Mouse (Mus musculus): ENCODE measurements around the gene Kifc1. TPM values are rescaled to one million over a fixed set of nuclear protein-coding genes. Genes with fewer than 3 reads are reported as not detected.

Gene Kifc1
- polyA plus RNA-seq (2012; rRNA removed): 1.2 and 3.0 TPM in 2 replicates

GRCm38 (mm10) chr17:33890533-33891059, at the start of gene Kifc1:
Gene Kifc1 (minus strand): TSS chr17:33890661.
- 0 out of 2 replicates have a peak, but pooled peaks cover 3% of the 10 kb centered on the region for H3K4me1 ChIP-seq (ENCODE audit: control insufficient read depth, insufficient read depth, low read length)
- under 1% methylated on average over 49 of the region's 49 CpGs for WGBS
- peak within 1 kb of the TSS; percentile 82 for H3K4me3 ChIP-seq (replicated peaks; ENCODE audit: extremely low read depth, low read depth, low read length)
- TF ChIP-seq POLR2A (IDR thresholded peaks at IDR 0.05; ENCODE audit: borderline replicate concordance, extremely low read depth, low read depth, low read length) (no peak), CTCF (IDR thresholded peaks at IDR 0.05; ENCODE audit: insufficient read depth, low read length) (peak; percentile 93)
- peak; percentile 98 for DNase-seq

GRCm38 (mm10) chr17:33938783-33939182, 48.3 kb upstream of the Kifc1 start:
- WGBS: 64% methylated on average over 11 of the region's 11 CpGs
- no peak for DNase-seq
- TF ChIP-seq POLR2A (IDR thresholded peaks at IDR 0.05; ENCODE audit: borderline replicate concordance, extremely low read depth, low read depth, low read length) (no peak), CTCF (IDR thresholded peaks at IDR 0.05; ENCODE audit: insufficient read depth, low read length) (no peak)
- Histone ChIP-seq H3K4me1 (ENCODE audit: control insufficient read depth, insufficient read depth, low read length) (peaks cover 10% of the 10 kb centered on the region; the same call in 1 of the 2 replicates), H3K4me3 (replicated peaks; ENCODE audit: extremely low read depth, low read depth, low read length) (no peak overlapping the region)

GRCm38 (mm10) chr17:33936993-33937392, 46.5 kb upstream of the Kifc1 start:
- 83% methylated on average over 15 of the region's 15 CpGs for WGBS
- Histone ChIP-seq H3K4me3 (replicated peaks; ENCODE audit: extremely low read depth, low read depth, low read length) (no peak overlapping the region), H3K4me1 (ENCODE audit: control insufficient read depth, insufficient read depth, low read length) (peaks cover 10% of the 10 kb centered on the region; the same call in 1 of the 2 replicates)
- no peak for DNase-seq
- TF ChIP-seq CTCF (IDR thresholded peaks at IDR 0.05; ENCODE audit: insufficient read depth, low read length) (no peak), POLR2A (IDR thresholded peaks at IDR 0.05; ENCODE audit: borderline replicate concordance, extremely low read depth, low read depth, low read length) (no peak)

GRCm38 (mm10) chr17:33935422-33936055, 45.1 kb upstream of the Kifc1 start:
- Histone ChIP-seq H3K4me1 (ENCODE audit: control insufficient read depth, insufficient read depth, low read length) (peaks cover 7% of the 10 kb centered on the region; the same call in 1 of the 2 replicates), H3K4me3 (replicated peaks; ENCODE audit: extremely low read depth, low read depth, low read length) (no peak overlapping the region)
- WGBS: 87% methylated on average over 21 of the region's 21 CpGs
- no peak for TF ChIP-seq POLR2A (IDR thresholded peaks at IDR 0.05; ENCODE audit: borderline replicate concordance, extremely low read depth, low read depth, low read length)
- no peak for TF ChIP-seq CTCF (IDR thresholded peaks at IDR 0.05; ENCODE audit: insufficient read depth, low read length)
- DNase-seq: no peak

GRCm38 (mm10) chr17:33932970-33933369, 42.5 kb upstream of the Kifc1 start:
- no peak overlapping the region for H3K4me3 ChIP-seq (replicated peaks; ENCODE audit: extremely low read depth, low read depth, low read length)

GRCm38 (mm10) chr17:33932448-33932847, 42.0 kb upstream of the Kifc1 start:
- Histone ChIP-seq H3K4me1 (ENCODE audit: control insufficient read depth, insufficient read depth, low read length) (no peaks in the 10 kb centered on the region), H3K4me3 (replicated peaks; ENCODE audit: extremely low read depth, low read depth, low read length) (no peak overlapping the region)
- TF ChIP-seq CTCF (IDR thresholded peaks at IDR 0.05; ENCODE audit: insufficient read depth, low read length) (no peak), POLR2A (IDR thresholded peaks at IDR 0.05; ENCODE audit: borderline replicate concordance, extremely low read depth, low read depth, low read length) (no peak)
- DNase-seq: no peak
- 85% methylated on average over 14 of the region's 14 CpGs for WGBS

More at GRCm38 (mm10) chr17:33932970-33933369, 42.5 kb upstream of the Kifc1 start:
- TF ChIP-seq CTCF (IDR thresholded peaks at IDR 0.05; ENCODE audit: insufficient read depth, low read length) (no peak), POLR2A (IDR thresholded peaks at IDR 0.05; ENCODE audit: borderline replicate concordance, extremely low read depth, low read depth, low read length) (no peak)
- DNase-seq: no peak
- 95% methylated on average over 15 of the region's 15 CpGs for WGBS
- H3K4me1 ChIP-seq (ENCODE audit: control insufficient read depth, insufficient read depth, low read length): no peaks in the 10 kb centered on the region

- DNase-seq: no peak
- H3K4me3 ChIP-seq (replicated peaks; ENCODE audit: extremely low read depth, low read depth, low read length): no peak overlapping the region
- WGBS: 90% methylated on average over 11 of the region's 11 CpGs
- no peaks in the 10 kb centered on the region for H3K4me1 ChIP-seq (ENCODE audit: control insufficient read depth, insufficient read depth, low read length)
- no peak for TF ChIP-seq POLR2A (IDR thresholded peaks at IDR 0.05; ENCODE audit: borderline replicate concordance, extremely low read depth, low read depth, low read length)
- no peak for TF ChIP-seq CTCF (IDR thresholded peaks at IDR 0.05; ENCODE audit: insufficient read depth, low read length)
Observed at GRCm38 (mm10) chr17:33931947-33932346, 41.5 kb upstream of the Kifc1 start.

- TF ChIP-seq CTCF (IDR thresholded peaks at IDR 0.05; ENCODE audit: insufficient read depth, low read length): no peak
- no peak for TF ChIP-seq POLR2A (IDR thresholded peaks at IDR 0.05; ENCODE audit: borderline replicate concordance, extremely low read depth, low read depth, low read length)
- DNase-seq: no peak
- 43% methylated on average over 18 of the region's 18 CpGs for WGBS
- Histone ChIP-seq H3K4me1 (ENCODE audit: control insufficient read depth, insufficient read depth, low read length) (no peaks in the 10 kb centered on the region), H3K4me3 (replicated peaks; ENCODE audit: extremely low read depth, low read depth, low read length) (peak overlapping the region; percentile 77)
Observed at GRCm38 (mm10) chr17:33931159-33931866, 40.9 kb upstream of the Kifc1 start.

- no peaks in the 10 kb centered on the region for H3K4me1 ChIP-seq (ENCODE audit: control insufficient read depth, insufficient read depth, low read length)
Observed at GRCm38 (mm10) chr17:33930280-33931158, 40.1 kb upstream of the Kifc1 start.

More at GRCm38 (mm10) chr17:33930280-33931158, 40.1 kb upstream of the Kifc1 start:
- WGBS: under 1% methylated on average over 44 of the region's 45 CpGs
- H3K4me3 ChIP-seq (replicated peaks; ENCODE audit: extremely low read depth, low read depth, low read length): peak overlapping the region; percentile 77
- no peak; the same call in 1 of the 2 replicates for TF ChIP-seq POLR2A (IDR thresholded peaks at IDR 0.05; ENCODE audit: borderline replicate concordance, extremely low read depth, low read depth, low read length)
- TF ChIP-seq CTCF (IDR thresholded peaks at IDR 0.05; ENCODE audit: insufficient read depth, low read length): no peak
- peak; percentile 77 for DNase-seq
